Mouse (Mus musculus): ENCODE measurements around the gene Anxa4. TPM values are rescaled to one million over a fixed set of nuclear protein-coding genes. Genes with fewer than 3 reads are reported as not detected.

Gene Anxa4
- polyA plus RNA-seq, 1 experiment from 2014 or later: 2.9 TPM

GRCm38 (mm10) chr6:86813341-86813740 lies 20.0 kb upstream of the Anxa4 start:
- no peaks in the 10 kb centered on the region for H3K9me3 ChIP-seq (ENCODE audit: control insufficient read depth, low read length)
- no peak for ATAC-seq (ENCODE audit: low read depth)
- H3K9ac ChIP-seq (replicated peaks; ENCODE audit: low read depth, low read length): no peak overlapping the region
- H3K4me1 ChIP-seq (ENCODE audit: control insufficient read depth, insufficient read depth, low read length): no peaks in the 10 kb centered on the region
- no peak overlapping the region for H3K27ac ChIP-seq (ENCODE audit: low read depth, low read length)
- no peaks in the 10 kb centered on the region for H3K36me3 ChIP-seq (ENCODE audit: control insufficient read depth, insufficient read depth, low read length)
- 25% methylated on average over 3 of the region's 3 CpGs for WGBS
- no peak overlapping the region for H3K4me2 ChIP-seq (ENCODE audit: low read depth, low read length)
- no peak overlapping the region for H3K4me3 ChIP-seq (ENCODE audit: low read depth, low read length)
- H3K27me3 ChIP-seq (ENCODE audit: control insufficient read depth, insufficient read depth, low read length): no peaks in the 10 kb centered on the region

GRCm38 (mm10) chr6:86812919-86813318 lies 19.5 kb upstream of the Anxa4 start:
- H3K9ac ChIP-seq (replicated peaks; ENCODE audit: low read depth, low read length): no peak overlapping the region
- no peak overlapping the region for H3K4me3 ChIP-seq (ENCODE audit: low read depth, low read length)
- ATAC-seq (ENCODE audit: low read depth): no peak
- no peaks in the 10 kb centered on the region for H3K4me1 ChIP-seq (ENCODE audit: control insufficient read depth, insufficient read depth, low read length)
- no peak overlapping the region for H3K4me2 ChIP-seq (ENCODE audit: low read depth, low read length)
- no peaks in the 10 kb centered on the region for H3K27me3 ChIP-seq (ENCODE audit: control insufficient read depth, insufficient read depth, low read length)
- no peak overlapping the region for H3K27ac ChIP-seq (ENCODE audit: low read depth, low read length)
- H3K9me3 ChIP-seq (ENCODE audit: control insufficient read depth, low read length): no peaks in the 10 kb centered on the region
- no peaks in the 10 kb centered on the region for H3K36me3 ChIP-seq (ENCODE audit: control insufficient read depth, insufficient read depth, low read length)
- 61% methylated on average over 4 of the region's 4 CpGs for WGBS

DNA sequence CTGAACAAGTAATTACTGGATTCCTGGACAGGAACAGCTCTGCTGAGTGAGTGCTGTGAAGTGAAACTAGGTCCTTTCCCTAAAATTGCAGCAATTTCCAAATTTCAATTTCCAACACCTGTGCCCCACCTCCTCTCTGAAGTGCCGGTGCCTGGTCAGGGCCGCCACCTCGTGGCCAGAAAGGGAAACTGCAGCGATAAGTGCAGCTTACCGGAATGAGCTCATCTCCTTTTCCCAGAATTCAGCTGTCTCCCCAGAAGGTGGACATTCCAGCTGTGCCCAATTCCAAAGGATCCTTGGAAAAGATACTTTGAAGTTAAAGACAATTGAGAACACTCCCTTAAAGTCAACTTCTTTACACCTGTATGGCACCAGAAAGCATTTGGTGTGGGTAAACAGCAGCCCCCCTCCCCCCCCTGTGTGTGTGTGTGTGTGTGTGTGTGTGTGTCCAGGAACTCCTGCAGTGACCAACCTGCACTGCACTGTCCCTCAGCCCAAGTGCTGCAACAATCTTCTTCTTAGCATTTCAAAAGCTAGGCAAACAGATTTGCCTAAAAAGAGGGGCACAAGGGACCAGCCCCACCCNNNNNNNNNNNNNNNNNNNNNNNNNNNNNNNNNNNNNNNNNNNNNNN lies 13.2 kb upstream of the Anxa4 start:
- no peaks in the 10 kb centered on the region for H3K4me1 ChIP-seq (ENCODE audit: control insufficient read depth, insufficient read depth, low read length)
- ATAC-seq (ENCODE audit: low read depth): no peak
- no peak overlapping the region for H3K27ac ChIP-seq (ENCODE audit: low read depth, low read length)
- no peak overlapping the region for H3K4me2 ChIP-seq (ENCODE audit: low read depth, low read length)
- H3K4me3 ChIP-seq (ENCODE audit: low read depth, low read length): no peak overlapping the region
- no peak overlapping the region for H3K9ac ChIP-seq (replicated peaks; ENCODE audit: low read depth, low read length)
- WGBS: 3% methylated on average over 5 of the region's 5 CpGs
- no peaks in the 10 kb centered on the region for H3K9me3 ChIP-seq (ENCODE audit: control insufficient read depth, low read length)
- H3K27me3 ChIP-seq (ENCODE audit: control insufficient read depth, insufficient read depth, low read length): no peaks in the 10 kb centered on the region
- H3K36me3 ChIP-seq (ENCODE audit: control insufficient read depth, insufficient read depth, low read length): no peaks in the 10 kb centered on the region

DNA sequence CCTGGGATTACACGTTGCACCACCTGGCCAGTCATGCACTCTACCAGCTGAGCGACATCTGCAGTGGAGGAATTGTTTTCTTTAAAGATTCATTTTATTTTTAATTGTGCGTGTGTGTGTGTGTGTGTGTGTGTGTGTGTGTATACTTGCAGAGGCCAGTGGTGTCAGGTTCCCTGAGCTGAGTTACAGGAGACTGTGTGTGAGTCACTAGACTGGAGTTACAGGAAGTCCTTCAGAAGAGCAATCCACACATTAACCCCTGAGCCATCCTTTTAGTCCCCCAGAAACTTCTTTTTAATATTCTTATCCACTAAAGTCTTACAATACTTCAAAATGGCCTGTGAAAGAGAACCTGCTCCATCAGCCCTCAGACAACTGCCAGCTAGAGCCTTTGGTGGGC lies 11.3 kb upstream of the Anxa4 start:
- Histone ChIP-seq H3K27me3 (ENCODE audit: control insufficient read depth, insufficient read depth, low read length) (no peaks in the 10 kb centered on the region), H3K4me3 (ENCODE audit: low read depth, low read length) (no peak overlapping the region), H3K9me3 (ENCODE audit: control insufficient read depth, low read length) (no peaks in the 10 kb centered on the region), H3K9ac (replicated peaks; ENCODE audit: low read depth, low read length) (no peak overlapping the region), H3K27ac (ENCODE audit: low read depth, low read length) (no peak overlapping the region), H3K4me1 (ENCODE audit: control insufficient read depth, insufficient read depth, low read length) (no peaks in the 10 kb centered on the region), H3K36me3 (ENCODE audit: control insufficient read depth, insufficient read depth, low read length) (no peaks in the 10 kb centered on the region), H3K4me2 (ENCODE audit: low read depth, low read length) (no peak overlapping the region)
- no peak for ATAC-seq (ENCODE audit: low read depth)
- 80% methylated on average over 3 of the region's 3 CpGs for WGBS

- Histone ChIP-seq H3K9ac (replicated peaks; ENCODE audit: low read depth, low read length) (no peak overlapping the region), H3K9me3 (ENCODE audit: control insufficient read depth, low read length) (no peaks in the 10 kb centered on the region), H3K4me2 (ENCODE audit: low read depth, low read length) (no peak overlapping the region), H3K27ac (ENCODE audit: low read depth, low read length) (no peak overlapping the region), H3K4me3 (ENCODE audit: low read depth, low read length) (no peak overlapping the region), H3K27me3 (ENCODE audit: control insufficient read depth, insufficient read depth, low read length) (no peaks in the 10 kb centered on the region), H3K36me3 (ENCODE audit: control insufficient read depth, insufficient read depth, low read length) (no peaks in the 10 kb centered on the region), H3K4me1 (ENCODE audit: control insufficient read depth, insufficient read depth, low read length) (no peaks in the 10 kb centered on the region)
- 40% methylated on average over 11 of the region's 11 CpGs for WGBS
- no peak for ATAC-seq (ENCODE audit: low read depth)
Measured at GRCm38 (mm10) chr6:86801431-86801830, 8.0 kb upstream of the Anxa4 start.

DNA sequence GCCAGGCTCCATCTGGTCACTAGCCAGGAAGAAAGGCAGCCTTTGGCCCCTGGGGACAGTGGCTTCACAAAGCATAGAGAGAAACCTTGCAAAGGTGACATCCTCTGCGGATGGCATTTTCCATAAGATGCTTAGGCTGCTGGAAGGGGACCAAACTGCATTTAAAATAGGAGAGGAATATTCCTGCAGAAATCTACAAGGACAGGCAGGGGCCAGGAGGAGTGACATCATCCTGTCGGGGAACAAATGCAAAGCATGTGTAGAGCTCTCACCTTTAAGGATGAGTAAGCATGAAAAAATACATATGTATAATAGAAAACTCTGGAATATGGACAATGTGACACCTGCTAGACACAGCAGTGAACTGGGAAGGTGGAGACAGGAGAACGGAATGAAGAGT lies 7.1 kb upstream of the Anxa4 start:
- H3K27ac ChIP-seq (ENCODE audit: low read depth, low read length): no peak overlapping the region
- no peaks in the 10 kb centered on the region for H3K36me3 ChIP-seq (ENCODE audit: control insufficient read depth, insufficient read depth, low read length)
- no peak overlapping the region for H3K9ac ChIP-seq (replicated peaks; ENCODE audit: low read depth, low read length)
- no peak for ATAC-seq (ENCODE audit: low read depth)
- no peak overlapping the region for H3K4me2 ChIP-seq (ENCODE audit: low read depth, low read length)
- H3K9me3 ChIP-seq (ENCODE audit: control insufficient read depth, low read length): no peaks in the 10 kb centered on the region
- H3K4me3 ChIP-seq (ENCODE audit: low read depth, low read length): no peak overlapping the region
- no peaks in the 10 kb centered on the region for H3K4me1 ChIP-seq (ENCODE audit: control insufficient read depth, insufficient read depth, low read length)
- H3K27me3 ChIP-seq (ENCODE audit: control insufficient read depth, insufficient read depth, low read length): no peaks in the 10 kb centered on the region
- WGBS: 96% methylated on average over 3 of the region's 3 CpGs

DNA sequence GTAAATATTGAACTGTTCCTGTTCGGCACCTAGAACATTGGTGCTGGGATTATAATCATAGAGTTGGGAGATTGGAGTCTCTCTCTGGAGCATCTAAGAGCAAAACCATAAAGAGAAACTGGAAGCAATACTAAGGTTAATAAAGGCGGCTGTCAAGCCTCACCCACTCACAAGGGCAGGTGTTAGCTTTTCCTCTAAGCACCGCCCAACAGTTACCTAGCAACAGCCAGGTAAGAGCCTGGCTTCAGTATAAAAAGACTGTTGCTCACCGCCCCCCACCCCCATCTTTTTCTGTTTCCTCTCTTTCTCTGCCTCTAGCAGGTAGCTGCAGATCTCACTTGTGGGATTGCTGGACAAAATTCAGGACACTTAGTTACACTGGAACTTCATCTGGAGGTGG lies 4.1 kb upstream of the Anxa4 start:
- H3K36me3 ChIP-seq (ENCODE audit: control insufficient read depth, insufficient read depth, low read length): no peaks in the 10 kb centered on the region
- 0 out of 2 replicates have a peak, but pooled peaks cover 7% of the 10 kb centered on the region for H3K27me3 ChIP-seq (ENCODE audit: control insufficient read depth, insufficient read depth, low read length)
- H3K4me2 ChIP-seq (ENCODE audit: low read depth, low read length): no peak overlapping the region
- ATAC-seq (ENCODE audit: low read depth): no peak
- no peak overlapping the region for H3K9ac ChIP-seq (replicated peaks; ENCODE audit: low read depth, low read length)
- WGBS: 64% methylated on average over 4 of the region's 4 CpGs
- no peaks in the 10 kb centered on the region for H3K9me3 ChIP-seq (ENCODE audit: control insufficient read depth, low read length)
- no peak overlapping the region for H3K27ac ChIP-seq (ENCODE audit: low read depth, low read length)
- H3K4me3 ChIP-seq (ENCODE audit: low read depth, low read length): no peak overlapping the region
- peaks cover 5% of the 10 kb centered on the region for H3K4me1 ChIP-seq (ENCODE audit: control insufficient read depth, insufficient read depth, low read length)

GRCm38 (mm10) chr6:86793957-86794356 lies 573 bp upstream of the Anxa4 start:
- WGBS: 47% methylated on average over 5 of the region's 5 CpGs
- no peak for ATAC-seq (ENCODE audit: low read depth)

GRCm38 (mm10) chr6:86790351-86790943 lies 2.9 kb downstream of the Anxa4 start:
- no peak overlapping the region for H3K4me3 ChIP-seq (ENCODE audit: low read depth, low read length)
- H3K36me3 ChIP-seq (ENCODE audit: control insufficient read depth, insufficient read depth, low read length): no peaks in the 10 kb centered on the region
- no peaks in the 10 kb centered on the region for H3K9me3 ChIP-seq (ENCODE audit: control insufficient read depth, low read length)
- H3K27me3 ChIP-seq (ENCODE audit: control insufficient read depth, insufficient read depth, low read length): 0 out of 2 replicates have a peak, but pooled peaks cover 7% of the 10 kb centered on the region
- no peak overlapping the region for H3K9ac ChIP-seq (replicated peaks; ENCODE audit: low read depth, low read length)
- no peak for ATAC-seq (ENCODE audit: low read depth)
- peaks cover 5% of the 10 kb centered on the region for H3K4me1 ChIP-seq (ENCODE audit: control insufficient read depth, insufficient read depth, low read length)
- H3K4me2 ChIP-seq (ENCODE audit: low read depth, low read length): no peak overlapping the region
- 84% methylated on average over 10 of the region's 10 CpGs for WGBS
- no peak overlapping the region for H3K27ac ChIP-seq (ENCODE audit: low read depth, low read length)

More at GRCm38 (mm10) chr6:86793957-86794356, 573 bp upstream of the Anxa4 start:
- Histone ChIP-seq H3K4me1 (ENCODE audit: control insufficient read depth, insufficient read depth, low read length) (peaks cover 5% of the 10 kb centered on the region), H3K4me2 (ENCODE audit: low read depth, low read length) (peak overlapping the region; percentile 70; the same call in 1 of the 2 replicates), H3K36me3 (ENCODE audit: control insufficient read depth, insufficient read depth, low read length) (no peaks in the 10 kb centered on the region), H3K9ac (replicated peaks; ENCODE audit: low read depth, low read length) (no peak overlapping the region), H3K4me3 (ENCODE audit: low read depth, low read length) (no peak overlapping the region), H3K9me3 (ENCODE audit: control insufficient read depth, low read length) (no peaks in the 10 kb centered on the region), H3K27me3 (ENCODE audit: control insufficient read depth, insufficient read depth, low read length) (0 out of 2 replicates have a peak, but pooled peaks cover 7% of the 10 kb centered on the region), H3K27ac (ENCODE audit: low read depth, low read length) (no peak overlapping the region)

All from neural tube, embryonic 14.5 days (tissue).